Mouse (Mus musculus): ENCODE measurements around the gene Foxk2. TPM values are rescaled to one million over a fixed set of nuclear protein-coding genes. Genes with fewer than 3 reads are reported as not detected.

The Foxk2 gene
- polyA plus RNA-seq, 1 experiment from 2014 or later: 13.7 TPM

GRCm38 (mm10) chr11:121261074-121261473 lies 1.3 kb downstream of the Foxk2 start:
- no peak for DNase-seq (ENCODE audit: low spot score, missing footprints)
- no peak for ATAC-seq (ENCODE audit: low FRiP score)
- WGBS: 66% methylated on average over 2 of the region's 2 CpGs
- Histone ChIP-seq H3K4me2 (peak overlapping the region; percentile 89), H3K27ac (ENCODE audit: low read depth, low read length) (no peak overlapping the region), H3K4me3 (ENCODE audit: low read depth, low read length) (peak overlapping the region; percentile 97), H3K9me3 (ENCODE audit: control insufficient read depth, low read length) (no peaks in the 10 kb centered on the region), H3K36me3 (ENCODE audit: control insufficient read depth, insufficient read depth, low read length) (peaks cover 11% of the 10 kb centered on the region), H3K4me1 (ENCODE audit: control insufficient read depth, insufficient read depth, low read length) (peaks cover 14% of the 10 kb centered on the region), H3K27me3 (ENCODE audit: control insufficient read depth, insufficient read depth, low read length) (no peaks in the 10 kb centered on the region), H3K9ac (ENCODE audit: low read length) (peak overlapping the region; percentile 97)

- Histone ChIP-seq H3K36me3 (ENCODE audit: control insufficient read depth, insufficient read depth, low read length) (no peaks in the 10 kb centered on the region), H3K4me3 (ENCODE audit: low read depth, low read length) (no peak overlapping the region), H3K27ac (ENCODE audit: low read depth, low read length) (no peak overlapping the region), H3K9ac (ENCODE audit: low read length) (no peak overlapping the region), H3K27me3 (ENCODE audit: control insufficient read depth, insufficient read depth, low read length) (no peaks in the 10 kb centered on the region), H3K4me2 (no peak overlapping the region), H3K4me1 (ENCODE audit: control insufficient read depth, insufficient read depth, low read length) (no peaks in the 10 kb centered on the region; the same call in 1 of the 2 replicates), H3K9me3 (ENCODE audit: control insufficient read depth, low read length) (no peaks in the 10 kb centered on the region)
- WGBS: 92% methylated on average over 8 of the region's 8 CpGs
- ATAC-seq (ENCODE audit: low FRiP score): no peak
- DNase-seq (ENCODE audit: low spot score, missing footprints): no peak
Measured at GRCm38 (mm10) chr11:121277516-121277915, 17.7 kb downstream of the Foxk2 start.

GRCm38 (mm10) chr11:121278011-121278410 lies 18.2 kb downstream of the Foxk2 start:
- H3K27me3 ChIP-seq (ENCODE audit: control insufficient read depth, insufficient read depth, low read length): no peaks in the 10 kb centered on the region
- no peak overlapping the region for H3K9ac ChIP-seq (ENCODE audit: low read length)
- DNase-seq (ENCODE audit: low spot score, missing footprints): no peak
- H3K27ac ChIP-seq (ENCODE audit: low read depth, low read length): no peak overlapping the region
- WGBS: 92% methylated on average over 3 of the region's 3 CpGs
- H3K36me3 ChIP-seq (ENCODE audit: control insufficient read depth, insufficient read depth, low read length): no peaks in the 10 kb centered on the region
- H3K9me3 ChIP-seq (ENCODE audit: control insufficient read depth, low read length): no peaks in the 10 kb centered on the region
- H3K4me1 ChIP-seq (ENCODE audit: control insufficient read depth, insufficient read depth, low read length): no peaks in the 10 kb centered on the region; the same call in 1 of the 2 replicates
- H3K4me3 ChIP-seq (ENCODE audit: low read depth, low read length): no peak overlapping the region
- H3K4me2 ChIP-seq: no peak overlapping the region
- ATAC-seq (ENCODE audit: low FRiP score): no peak

GRCm38 (mm10) chr11:121282911-121283310 lies 23.1 kb downstream of the Foxk2 start:
- ATAC-seq (ENCODE audit: low FRiP score) (no peak), DNase-seq (ENCODE audit: low spot score, missing footprints) (no peak)
- Histone ChIP-seq H3K4me1 (ENCODE audit: control insufficient read depth, insufficient read depth, low read length) (no peaks in the 10 kb centered on the region; the same call in 1 of the 2 replicates), H3K27me3 (ENCODE audit: control insufficient read depth, insufficient read depth, low read length) (no peaks in the 10 kb centered on the region), H3K36me3 (ENCODE audit: control insufficient read depth, insufficient read depth, low read length) (peaks cover 14% of the 10 kb centered on the region), H3K9ac (ENCODE audit: low read length) (no peak overlapping the region), H3K27ac (ENCODE audit: low read depth, low read length) (no peak overlapping the region), H3K9me3 (ENCODE audit: control insufficient read depth, low read length) (no peaks in the 10 kb centered on the region), H3K4me3 (ENCODE audit: low read depth, low read length) (no peak overlapping the region), H3K4me2 (no peak overlapping the region)
- 91% methylated on average over 6 of the region's 6 CpGs for WGBS

GRCm38 (mm10) chr11:121289859-121290258 lies 30.1 kb downstream of the Foxk2 start:
- 88% methylated on average over 3 of the region's 3 CpGs for WGBS
- H3K27ac ChIP-seq (ENCODE audit: low read depth, low read length): no peak overlapping the region
- H3K36me3 ChIP-seq (ENCODE audit: control insufficient read depth, insufficient read depth, low read length): peaks cover 34% of the 10 kb centered on the region
- DNase-seq (ENCODE audit: low spot score, missing footprints): no peak
- H3K4me3 ChIP-seq (ENCODE audit: low read depth, low read length): no peak overlapping the region
- H3K4me2 ChIP-seq: no peak overlapping the region
- H3K27me3 ChIP-seq (ENCODE audit: control insufficient read depth, insufficient read depth, low read length): no peaks in the 10 kb centered on the region
- no peaks in the 10 kb centered on the region for H3K4me1 ChIP-seq (ENCODE audit: control insufficient read depth, insufficient read depth, low read length)
- no peak overlapping the region for H3K9ac ChIP-seq (ENCODE audit: low read length)
- no peaks in the 10 kb centered on the region for H3K9me3 ChIP-seq (ENCODE audit: control insufficient read depth, low read length)
- ATAC-seq (ENCODE audit: low FRiP score): no peak

GRCm38 (mm10) chr11:121294771-121295170 lies 35.0 kb downstream of the Foxk2 start:
- no peak for ATAC-seq (ENCODE audit: low FRiP score)
- WGBS: 90% methylated on average over 5 of the region's 5 CpGs
- no peaks in the 10 kb centered on the region for H3K9me3 ChIP-seq (ENCODE audit: control insufficient read depth, low read length)
- no peak overlapping the region for H3K9ac ChIP-seq (ENCODE audit: low read length)
- H3K36me3 ChIP-seq (ENCODE audit: control insufficient read depth, insufficient read depth, low read length): peaks cover 34% of the 10 kb centered on the region
- H3K27me3 ChIP-seq (ENCODE audit: control insufficient read depth, insufficient read depth, low read length): no peaks in the 10 kb centered on the region
- no peak overlapping the region for H3K4me3 ChIP-seq (ENCODE audit: low read depth, low read length)
- no peak overlapping the region for H3K27ac ChIP-seq (ENCODE audit: low read depth, low read length)
- DNase-seq (ENCODE audit: low spot score, missing footprints): no peak
- no peaks in the 10 kb centered on the region for H3K4me1 ChIP-seq (ENCODE audit: control insufficient read depth, insufficient read depth, low read length)
- no peak overlapping the region for H3K4me2 ChIP-seq

GRCm38 (mm10) chr11:121298493-121298892 lies 38.7 kb downstream of the Foxk2 start:
- H3K36me3 ChIP-seq (ENCODE audit: control insufficient read depth, insufficient read depth, low read length): peaks cover 40% of the 10 kb centered on the region
- DNase-seq (ENCODE audit: low spot score, missing footprints): peak; percentile 81
- no peaks in the 10 kb centered on the region for H3K27me3 ChIP-seq (ENCODE audit: control insufficient read depth, insufficient read depth, low read length)
- no peak overlapping the region for H3K4me3 ChIP-seq (ENCODE audit: low read depth, low read length)
- no peak overlapping the region for H3K4me2 ChIP-seq
- 93% methylated on average over 8 of the region's 8 CpGs for WGBS
- no peak overlapping the region for H3K27ac ChIP-seq (ENCODE audit: low read depth, low read length)
- H3K4me1 ChIP-seq (ENCODE audit: control insufficient read depth, insufficient read depth, low read length): no peaks in the 10 kb centered on the region
- ATAC-seq (ENCODE audit: low FRiP score): no peak
- H3K9ac ChIP-seq (ENCODE audit: low read length): no peak overlapping the region
- H3K9me3 ChIP-seq (ENCODE audit: control insufficient read depth, low read length): no peaks in the 10 kb centered on the region

- H3K36me3 ChIP-seq (ENCODE audit: control insufficient read depth, insufficient read depth, low read length): peaks cover 42% of the 10 kb centered on the region
- H3K4me1 ChIP-seq (ENCODE audit: control insufficient read depth, insufficient read depth, low read length): no peaks in the 10 kb centered on the region
- DNase-seq (ENCODE audit: low spot score, missing footprints) (peak; percentile 61), ATAC-seq (ENCODE audit: low FRiP score) (no peak)
- no peak overlapping the region for H3K9ac ChIP-seq (ENCODE audit: low read length)
- 95% methylated on average over 9 of the region's 9 CpGs for WGBS
- no peak overlapping the region for H3K4me3 ChIP-seq (ENCODE audit: low read depth, low read length)
- no peak overlapping the region for H3K27ac ChIP-seq (ENCODE audit: low read depth, low read length)
- H3K4me2 ChIP-seq: no peak overlapping the region
- no peaks in the 10 kb centered on the region for H3K9me3 ChIP-seq (ENCODE audit: control insufficient read depth, low read length)
- H3K27me3 ChIP-seq (ENCODE audit: control insufficient read depth, insufficient read depth, low read length): no peaks in the 10 kb centered on the region
Measured at GRCm38 (mm10) chr11:121300265-121300664, 40.5 kb downstream of the Foxk2 start.

- H3K4me3 ChIP-seq (ENCODE audit: low read depth, low read length): no peak overlapping the region
- DNase-seq (ENCODE audit: low spot score, missing footprints) (no peak), ATAC-seq (ENCODE audit: low FRiP score) (no peak)
- no peak overlapping the region for H3K27ac ChIP-seq (ENCODE audit: low read depth, low read length)
- no peak overlapping the region for H3K9ac ChIP-seq (ENCODE audit: low read length)
- H3K9me3 ChIP-seq (ENCODE audit: control insufficient read depth, low read length): peaks cover 3% of the 10 kb centered on the region; the same call in 1 of the 2 replicates
- H3K4me2 ChIP-seq: no peak overlapping the region
- WGBS: 95% methylated on average over 6 of the region's 6 CpGs
- peaks cover 35% of the 10 kb centered on the region for H3K36me3 ChIP-seq (ENCODE audit: control insufficient read depth, insufficient read depth, low read length)
- no peaks in the 10 kb centered on the region for H3K4me1 ChIP-seq (ENCODE audit: control insufficient read depth, insufficient read depth, low read length)
- no peaks in the 10 kb centered on the region for H3K27me3 ChIP-seq (ENCODE audit: control insufficient read depth, insufficient read depth, low read length)
Measured at GRCm38 (mm10) chr11:121305371-121305770, 45.6 kb downstream of the Foxk2 start.
